Mouse (Mus musculus): ENCODE results near the gene Pga5. TPM values are rescaled to one million over a fixed set of nuclear protein-coding genes. Genes with fewer than 3 reads are reported as not detected.

The Pga5 gene
- total RNA-seq (2021), result not detected

GRCm38 (mm10) chr19:10677915-10678771 lies at the start of gene Pga5:
TSS of gene Pga5 (minus strand) at chr19:10678071.
- DNase-seq (ENCODE audit: low spot score in 2 of 2), result peak; percentile 77 to 85

GRCm38 (mm10) chr19:10724629-10725363 lies 46.9 kb upstream of the Pga5 start:
- intact Hi-C loops (cut with DNase I), result no loop called here
- no peak for DNase-seq (ENCODE audit: low spot score in 2 of 2)

More at GRCm38 (mm10) chr19:10677915-10678771, at the start of gene Pga5:
- intact Hi-C loops (cut with DNase I), result loop anchor here (1.0 to 5.0 kb wide), 3 partner anchors 31 to 301 kb away; no protein-coding TSS in a partner anchor

GRCm38 (mm10) chr19:10723649-10724048 lies 45.8 kb upstream of the Pga5 start:
- no peak for DNase-seq (ENCODE audit: low spot score in 2 of 2)
- intact Hi-C loops (cut with DNase I), result no loop called here

- intact Hi-C loops (cut with DNase I), result no loop called here
- no peak for DNase-seq (ENCODE audit: low spot score in 2 of 2)
Observed at GRCm38 (mm10) chr19:10723084-10723483, 45.2 kb upstream of the Pga5 start.

- intact Hi-C loops (cut with DNase I), result no loop called here
Observed at GRCm38 (mm10) chr19:10721064-10721463, 43.2 kb upstream of the Pga5 start.

GRCm38 (mm10) chr19:10720524-10720923 lies 42.7 kb upstream of the Pga5 start:
- intact Hi-C loops (cut with DNase I), result no loop called here
- DNase-seq (ENCODE audit: low spot score in 2 of 2), result no peak

More at GRCm38 (mm10) chr19:10721064-10721463, 43.2 kb upstream of the Pga5 start:
- DNase-seq (ENCODE audit: low spot score in 2 of 2), result no peak

GRCm38 (mm10) chr19:10719751-10720150 lies 41.9 kb upstream of the Pga5 start:
- intact Hi-C loops (cut with DNase I), result no loop called here
- no peak for DNase-seq (ENCODE audit: low spot score in 2 of 2)

- intact Hi-C loops (cut with DNase I), result no loop called here
Observed at GRCm38 (mm10) chr19:10718251-10718775, 40.4 kb upstream of the Pga5 start.

GRCm38 (mm10) chr19:10715476-10715875 lies 37.6 kb upstream of the Pga5 start:
- intact Hi-C loops (cut with DNase I), result no loop called here
- DNase-seq (ENCODE audit: low spot score in 2 of 2), result no peak

More at GRCm38 (mm10) chr19:10718251-10718775, 40.4 kb upstream of the Pga5 start:
- no peak for DNase-seq (ENCODE audit: low spot score in 2 of 2)

GRCm38 (mm10) chr19:10714682-10715475 lies 37.0 kb upstream of the Pga5 start:
- DNase-seq (ENCODE audit: low spot score in 2 of 2), result peak; percentile 72 to 89
- intact Hi-C loops (cut with DNase I), result loop anchor here (5.0 kb wide), 4 partner anchors 97 to 237 kb away; partner anchors contain the start of genes Tmem109 and Tmem132a

- intact Hi-C loops (cut with DNase I), result loop anchor here (5.0 kb wide), 4 partner anchors 98 to 238 kb away; partner anchors contain the start of genes Tmem109 and Tmem132a
Observed at GRCm38 (mm10) chr19:10714168-10714567, 36.3 kb upstream of the Pga5 start.

GRCm38 (mm10) chr19:10713551-10713950 lies 35.7 kb upstream of the Pga5 start:
- no peak for DNase-seq (ENCODE audit: low spot score in 2 of 2)
- intact Hi-C loops (cut with DNase I), result loop anchor here (5.0 kb wide), 4 partner anchors 99 to 239 kb away; partner anchors contain the start of genes Tmem109 and Tmem132a

More at GRCm38 (mm10) chr19:10714168-10714567, 36.3 kb upstream of the Pga5 start:
- DNase-seq (ENCODE audit: low spot score in 2 of 2), result no peak

- intact Hi-C loops (cut with DNase I), result loop anchor here (5.0 kb wide), 4 partner anchors 100 to 240 kb away; partner anchors contain the start of genes Tmem109 and Tmem132a
- no peak for DNase-seq (ENCODE audit: low spot score in 2 of 2)
Observed at GRCm38 (mm10) chr19:10712646-10713045, 34.8 kb upstream of the Pga5 start.

GRCm38 (mm10) chr19:10712194-10712593 lies 34.3 kb upstream of the Pga5 start:
- no peak for DNase-seq (ENCODE audit: low spot score in 2 of 2)
- intact Hi-C loops (cut with DNase I), result loop anchor here (5.0 kb wide), 4 partner anchors 100 to 240 kb away; partner anchors contain the start of genes Tmem109 and Tmem132a

GRCm38 (mm10) chr19:10710751-10711150 lies 32.9 kb upstream of the Pga5 start:
- intact Hi-C loops (cut with DNase I), result loop anchor here (5.0 kb wide), 4 partner anchors 102 to 242 kb away; partner anchors contain the start of genes Tmem109 and Tmem132a
- DNase-seq (ENCODE audit: low spot score in 2 of 2), result no peak

GRCm38 (mm10) chr19:10710088-10710511 lies 32.2 kb upstream of the Pga5 start:
- intact Hi-C loops (cut with DNase I), result loop anchor here (5.0 kb wide), 4 partner anchors 102 to 242 kb away; partner anchors contain the start of genes Tmem109 and Tmem132a
- peak; percentile 74 to 77 for DNase-seq (ENCODE audit: low spot score in 2 of 2)

GRCm38 (mm10) chr19:10709360-10710087 lies 31.7 kb upstream of the Pga5 start:
- intact Hi-C loops (cut with DNase I), result loop anchor here (1.0 to 5.0 kb wide), 6 partner anchors 20 to 243 kb away; partner anchors contain the start of genes Pga5, Tmem109 and Tmem132a
- peak; percentile 98 for DNase-seq (ENCODE audit: low spot score in 2 of 2)

GRCm38 (mm10) chr19:10708900-10709299 lies 31.0 kb upstream of the Pga5 start:
- intact Hi-C loops (cut with DNase I), result loop anchor here (1.0 kb wide), 2 partner anchors 20 to 31 kb away; partner anchors contain the start of gene Pga5
- DNase-seq (ENCODE audit: low spot score in 2 of 2), result no peak

Measured in left cerebral cortex, postnatal 25 days (tissue).